Mouse (Mus musculus) megakaryocyte, embryonic 14.5 days (primary cell): Measurements from ENCODE around the gene Tgds.

Experiments
- FLI1 ChIP-seq: IDR thresholded peaks from 2 replicates; pipeline ENCODE4 v1.6.1; 2012; ENCODE audit warnings: low read length, inconsistent platforms, mixed read lengths
- GATA1 ChIP-seq: IDR thresholded peaks from 3 replicates; pipeline ENCODE4 v1.6.1; 2012; ENCODE audit warnings: mixed read lengths, low read length, inconsistent platforms, borderline replicate concordance

DNA sequence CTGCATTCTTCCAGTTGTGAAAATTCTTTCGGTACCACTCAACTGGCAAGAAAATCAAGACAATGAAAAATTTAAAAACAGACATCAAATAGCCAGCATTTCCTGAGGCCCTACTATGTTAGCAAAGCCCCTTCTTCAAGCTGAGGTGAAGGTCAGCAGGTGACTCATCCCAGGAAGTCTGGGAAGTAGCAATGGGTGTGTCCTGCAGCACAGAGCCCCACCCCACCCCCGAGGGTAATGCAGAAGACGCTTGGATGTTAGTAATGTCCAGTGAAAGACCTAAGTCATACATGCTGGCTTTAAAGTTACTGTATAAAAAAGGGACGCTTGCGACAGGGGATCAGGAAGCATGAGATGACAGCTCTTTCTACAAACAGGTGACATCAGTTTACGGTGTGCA lies 19.4 kb downstream of the Tgds start:
- no peak for TF ChIP-seq GATA1
- TF ChIP-seq FLI1: no peak
